In the genomic region with DNA sequence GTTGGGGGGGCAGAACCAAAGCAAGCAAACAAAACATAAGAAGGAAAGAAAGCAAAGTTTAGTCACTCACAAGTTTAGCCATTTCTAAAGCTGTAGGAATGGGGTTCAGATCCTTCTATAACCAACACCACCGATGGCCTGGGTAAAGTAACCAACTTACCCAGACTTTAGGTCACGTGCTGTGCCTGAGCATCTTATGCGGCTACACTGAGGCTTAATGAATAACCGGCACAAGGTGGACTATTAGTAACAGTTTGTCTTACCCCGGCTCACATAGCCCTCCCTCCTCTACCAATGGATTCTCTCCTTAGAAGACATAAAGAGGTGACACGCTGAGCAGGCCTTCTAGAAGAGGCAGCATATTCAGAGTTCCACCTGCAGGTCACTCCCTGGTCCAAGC, we compare ENCODE assay signal across 8 mouse cellular contexts. TPM values are rescaled to one million over a fixed set of nuclear protein-coding genes. Genes with fewer than 3 reads are reported as not detected.
A peak's percentile ranks its signal among the peaks of the same experiment; 100 is the strongest.
DNase-seq lines count a peak whose midpoint lies in the region; ATAC-seq lines count a peak whose summit lies in the region.

No protein-coding gene starts in this region.

- H3K4me1 ChIP-seq in heart, embryonic 13.5 days, result peaks cover 33% of the 10 kb centered on the region
- peaks cover 34% of the 10 kb centered on the region for H3K4me1 ChIP-seq in forebrain, embryonic 10.5 days
- peaks cover 23% of the 10 kb centered on the region for H3K4me1 ChIP-seq in kidney, embryonic 14.5 days (ENCODE audit: control insufficient read depth, insufficient read depth, low read length)
- H3K4me1 ChIP-seq in midbrain, embryonic 15.5 days, result peaks cover 33% of the 10 kb centered on the region

- H3K9me3 ChIP-seq in heart, embryonic 13.5 days, result no peaks in the 10 kb centered on the region
- no peaks in the 10 kb centered on the region for H3K9me3 ChIP-seq in forebrain, embryonic 10.5 days
- no peaks in the 10 kb centered on the region for H3K9me3 ChIP-seq in kidney, embryonic 14.5 days (ENCODE audit: control insufficient read depth, low read length)
- no peaks in the 10 kb centered on the region for H3K9me3 ChIP-seq in midbrain, embryonic 15.5 days

- intact Hi-C loops in heart, postnatal 14 days (cut with DNase I), result no loop called here

- H3K36me3 ChIP-seq in heart, embryonic 13.5 days, result no peaks in the 10 kb centered on the region
- H3K36me3 ChIP-seq in forebrain, embryonic 10.5 days (replicated peaks), result peaks cover 18% of the 10 kb centered on the region
- H3K36me3 ChIP-seq in kidney, embryonic 14.5 days (ENCODE audit: control insufficient read depth, insufficient read depth, low read length), result no peaks in the 10 kb centered on the region
- no peaks in the 10 kb centered on the region for H3K36me3 ChIP-seq in midbrain, embryonic 15.5 days (replicated peaks)

- DNase-seq in heart, postnatal 14 days, result no peak
- DNase-seq in forebrain, embryonic 10.5 days (ENCODE audit: extremely low spot score, low spot score), result no peak
- DNase-seq in natural killer cell, adult 2 months (ENCODE audit: low spot score in 2 of 2), result no peak
- DNase-seq in ovary, adult 18-20 months (ENCODE audit: low spot score), result no peak
- no peak for DNase-seq in right cerebral cortex, postnatal 4 days

- no peak for ATAC-seq in heart, embryonic 13.5 days (ENCODE audit: extremely low read depth, insufficient number of reproducible peaks, low FRiP score, low TSS enrichment)
- ATAC-seq in kidney, embryonic 14.5 days (ENCODE audit: low FRiP score, low TSS enrichment), result no peak
- no peak for ATAC-seq in midbrain, embryonic 15.5 days (replicated peaks)

- peak overlapping the region; percentile 100 for H3K4me3 ChIP-seq in heart, embryonic 13.5 days
- H3K4me3 ChIP-seq in forebrain, embryonic 10.5 days, result peak overlapping the region; percentile 100
- H3K4me3 ChIP-seq in kidney, embryonic 14.5 days (ENCODE audit: low read length), result peak overlapping the region; percentile 80
- H3K4me3 ChIP-seq in midbrain, embryonic 15.5 days, result peak overlapping the region; percentile 89

- H3K9ac ChIP-seq in heart, embryonic 13.5 days, result peak overlapping the region; percentile 77
- peak overlapping the region; percentile 99; the same call in 1 of the 2 replicates for H3K9ac ChIP-seq in kidney, embryonic 14.5 days (ENCODE audit: low read depth, low read length)
- peak overlapping the region; percentile 94 for H3K9ac ChIP-seq in midbrain, embryonic 15.5 days

- H3K4me2 ChIP-seq in heart, embryonic 13.5 days, result peak overlapping the region; percentile 89
- peak overlapping the region; percentile 48 for H3K4me2 ChIP-seq in kidney, embryonic 14.5 days (replicated peaks; ENCODE audit: low read depth, low read length)
- peak overlapping the region; percentile 86 for H3K4me2 ChIP-seq in midbrain, embryonic 15.5 days

- 46% methylated on average over 6 of the region's 6 CpGs for WGBS in heart, embryonic 13.5 days
- 44% methylated on average over 6 of the region's 6 CpGs for WGBS in forebrain, embryonic 10.5 days
- WGBS in kidney, embryonic 14.5 days, result 39% methylated on average over 6 of the region's 6 CpGs
- WGBS in midbrain, embryonic 15.5 days, result 33% methylated on average over 6 of the region's 6 CpGs

- H3K27ac ChIP-seq in heart, embryonic 13.5 days (replicated peaks), result no peak overlapping the region
- H3K27ac ChIP-seq in forebrain, embryonic 10.5 days, result peak overlapping the region; percentile 97
- peak overlapping the region; percentile 53; the same call in 1 of the 2 replicates for H3K27ac ChIP-seq in kidney, embryonic 14.5 days (ENCODE audit: low read depth, low read length)
- H3K27ac ChIP-seq in midbrain, embryonic 15.5 days, result peak overlapping the region; percentile 96

- no peaks in the 10 kb centered on the region for H3K27me3 ChIP-seq in heart, embryonic 13.5 days (replicated peaks)
- no peaks in the 10 kb centered on the region for H3K27me3 ChIP-seq in forebrain, embryonic 10.5 days (ENCODE audit: poor library complexity, severe bottlenecking)
- H3K27me3 ChIP-seq in kidney, embryonic 14.5 days (ENCODE audit: control insufficient read depth, insufficient read depth, low read length), result no peaks in the 10 kb centered on the region
- H3K27me3 ChIP-seq in midbrain, embryonic 15.5 days (replicated peaks), result no peaks in the 10 kb centered on the region

RNA-seq across cellular contexts. Expression of a gene that starts 1.0 kb away (rescaled TPM):
- polyA plus RNA-seq in heart, embryonic 13.5 days (2015; fragmentation: Nextera tagmentation; extraction: Ambion mirVana), result 25.7 and 28.0 TPM in 2 replicates
- total RNA-seq in heart, postnatal 14 days (2021), result 10 to 100 TPM; 65.2 to 72.1 TPM
- 42.1 and 44.8 TPM in 2 replicates for polyA plus RNA-seq in forebrain, embryonic 10.5 days (2016; fragmentation: Nextera tagmentation; extraction: Ambion mirVana)
- polyA plus RNA-seq in kidney, embryonic 14.5 days (2014; fragmentation: Nextera tagmentation; extraction: Ambion mirVana), result 61.5 and 73.6 TPM in 2 replicates
- 53.1 and 55.4 TPM in 2 replicates for polyA plus RNA-seq in midbrain, embryonic 15.5 days (2015; fragmentation: Nextera tagmentation; extraction: Ambion mirVana)

RNA-seq across cellular contexts. Expression of a gene that starts 35.5 kb away (rescaled TPM):
- 389 and 441 TPM in 2 replicates for polyA plus RNA-seq in heart, embryonic 13.5 days (2015; fragmentation: Nextera tagmentation; extraction: Ambion mirVana)
- total RNA-seq in heart, postnatal 14 days (2021), result 100 to 1,000 TPM; 155 to 167 TPM
- 740 and 785 TPM in 2 replicates for polyA plus RNA-seq in forebrain, embryonic 10.5 days (2016; fragmentation: Nextera tagmentation; extraction: Ambion mirVana)
- polyA plus RNA-seq in kidney, embryonic 14.5 days (2014; fragmentation: Nextera tagmentation; extraction: Ambion mirVana), result 605 and 611 TPM in 2 replicates
- 475 and 505 TPM in 2 replicates for polyA plus RNA-seq in midbrain, embryonic 15.5 days (2015; fragmentation: Nextera tagmentation; extraction: Ambion mirVana)
